Mouse (Mus musculus) retina, embryonic 14.5 days (tissue): ENCODE results near the gene Anxa10.

Experiments
- DNase-seq: peaks from one replicate; pipeline ENCODE4 v3.0.0-alpha.2; 2015; ENCODE audit warnings: low spot score

Anxa10 gene

DNA sequence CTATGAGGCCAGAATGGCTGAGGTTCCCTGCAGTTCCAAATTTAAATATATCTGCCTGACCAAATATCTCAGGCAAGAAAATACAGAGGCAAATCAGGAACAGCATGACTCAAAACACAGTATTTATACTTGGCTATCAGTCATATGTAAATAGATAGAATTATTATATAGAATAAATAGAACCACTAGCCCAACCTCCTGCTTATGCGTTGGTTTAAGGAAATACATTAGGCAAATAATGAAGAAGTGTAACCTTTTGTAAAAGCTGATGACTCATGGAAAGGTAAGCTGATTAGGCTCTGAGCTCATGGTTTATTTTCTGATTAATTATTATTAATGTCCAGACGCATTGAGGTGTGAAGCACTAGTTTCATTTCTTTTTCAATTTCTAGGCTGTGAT is at the start of gene Anxa10:
TSS of gene Anxa10 (minus strand) at position 53 of the 400 bp plus-strand sequence.
- DNase-seq = no peak

DNA sequence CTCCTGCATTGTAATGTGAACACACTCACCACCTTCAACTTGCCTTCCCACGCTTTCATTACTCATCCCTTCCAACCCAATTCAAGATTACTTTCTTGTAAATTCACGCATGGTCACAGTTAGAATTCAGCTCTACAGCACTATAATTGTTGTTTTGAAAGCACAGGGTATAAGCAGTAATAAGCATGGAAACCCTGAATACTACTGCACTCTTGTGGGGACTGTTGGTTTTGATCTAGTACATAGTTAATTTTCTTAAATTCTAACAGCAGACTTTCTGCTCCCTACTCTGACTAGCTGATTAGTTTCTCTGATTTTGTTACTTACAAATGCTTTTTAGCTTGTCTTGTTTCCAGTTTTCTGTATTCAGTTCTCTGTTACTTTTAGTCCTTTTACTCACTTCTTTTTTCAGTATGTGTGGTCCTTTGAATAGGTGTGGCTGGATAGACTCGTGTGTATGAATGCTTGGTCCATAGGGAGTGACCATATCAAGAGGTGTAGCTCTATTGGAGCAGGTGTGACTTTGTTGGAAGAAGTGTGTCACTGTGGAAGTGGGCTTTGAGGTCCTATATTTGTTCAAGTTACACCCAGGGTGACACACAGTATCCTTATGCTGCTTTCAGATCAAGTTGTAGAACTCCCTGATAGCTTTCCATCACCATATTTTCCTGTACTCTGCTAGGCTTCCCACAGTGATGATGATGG is 9.9 kb upstream of the Anxa10 start:
- no peak for DNase-seq

DNA sequence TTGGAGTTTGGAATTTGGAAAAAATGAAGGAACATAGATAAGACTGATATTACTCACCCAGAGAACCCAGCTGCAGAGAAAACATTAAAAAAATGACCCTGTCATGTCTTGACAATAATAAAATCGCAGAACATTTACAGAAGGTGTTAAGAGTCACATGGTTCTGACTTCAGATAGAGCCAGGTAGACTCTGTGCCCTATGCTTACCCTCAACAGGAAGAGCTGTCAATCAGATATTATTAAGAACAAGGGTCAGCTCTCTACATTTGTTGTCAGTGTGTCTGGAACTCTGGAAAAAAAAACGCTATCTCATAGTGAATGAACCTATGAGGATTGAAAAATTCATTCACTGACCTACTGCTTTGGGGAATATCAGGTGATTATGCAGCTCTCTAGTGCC is 25.7 kb downstream of the Anxa10 start:
- no peak for DNase-seq

- no peak for DNase-seq
Observed at GRCm38 (mm10) chr8:62081804-62082203, 41.1 kb downstream of the Anxa10 start.

GRCm38 (mm10) chr8:62080195-62080802 is 42.7 kb downstream of the Anxa10 start:
- DNase-seq = peak; percentile 85

DNA sequence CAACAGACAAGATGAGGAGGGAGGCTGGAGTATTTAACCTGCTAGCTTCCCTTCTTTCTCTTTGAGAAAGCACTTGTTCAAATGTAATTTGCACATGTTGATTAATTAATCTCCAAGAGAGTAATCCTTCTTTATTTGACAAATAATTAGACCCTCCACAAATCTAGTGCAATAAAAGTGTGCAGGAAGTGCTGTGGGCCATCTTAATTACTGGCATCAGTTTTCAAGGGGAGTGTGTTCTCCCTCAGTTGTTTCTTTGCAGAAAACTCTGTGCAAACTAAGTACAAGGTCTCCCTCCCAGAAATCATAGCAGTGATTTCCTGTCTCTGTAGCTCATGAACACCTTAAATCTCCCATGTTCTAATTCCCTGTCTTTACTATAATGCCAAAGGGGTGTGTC is 54.6 kb downstream of the Anxa10 start:
- DNase-seq = no peak

GRCm38 (mm10) chr8:62060357-62060756 is 62.6 kb downstream of the Anxa10 start:
- peak; percentile 51 for DNase-seq

DNA sequence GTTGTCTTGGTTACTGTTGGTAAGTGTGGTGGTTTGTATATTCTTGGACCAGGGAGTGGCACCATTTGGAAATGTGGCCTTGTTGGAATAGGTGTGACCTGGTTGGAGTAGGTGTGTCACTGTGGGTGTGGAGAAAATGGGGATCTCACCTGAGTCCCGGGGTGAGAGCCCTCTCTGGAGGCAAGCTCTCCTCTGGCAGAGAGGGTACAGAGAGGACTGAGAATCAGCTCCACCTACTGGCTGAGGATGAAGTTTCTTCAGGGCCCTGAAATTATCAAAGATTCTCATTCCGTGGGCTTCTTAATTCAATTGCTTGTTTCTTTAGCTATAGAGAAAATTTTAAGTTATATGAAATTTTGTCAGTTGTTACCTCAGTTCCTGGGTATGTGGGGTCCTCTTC is 76.1 kb downstream of the Anxa10 start:
- peak; percentile 16 for DNase-seq

- no peak for DNase-seq
Observed at GRCm38 (mm10) chr8:62034351-62034750, 88.6 kb downstream of the Anxa10 start.

DNA sequence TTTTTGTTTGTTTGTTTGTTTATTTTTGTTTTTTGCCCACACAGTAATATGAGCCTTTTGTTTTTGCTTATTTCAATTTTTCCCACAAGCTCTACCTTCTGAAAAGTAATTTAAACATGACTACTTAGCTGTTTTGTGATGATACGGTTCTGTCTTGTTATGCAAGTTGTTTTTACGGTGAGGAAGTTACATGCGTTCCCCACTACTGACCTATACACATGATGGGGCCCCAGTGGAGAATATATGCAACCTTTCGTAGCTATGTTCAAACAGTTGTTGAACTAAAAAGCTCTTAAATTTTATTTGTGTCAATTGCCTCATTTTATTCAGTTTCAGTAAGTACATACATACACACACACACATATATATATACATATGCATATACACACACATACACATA is 108.4 kb downstream of the Anxa10 start:
- no peak for DNase-seq

- no peak for DNase-seq
Observed at GRCm38 (mm10) chr8:62014166-62014565, 108.8 kb downstream of the Anxa10 start.
